Mouse (Mus musculus): ENCODE results near the gene Pik3c2a. TPM values are rescaled to one million over a fixed set of nuclear protein-coding genes. Genes with fewer than 3 reads are reported as not detected.

Pik3c2a gene
- polyA plus RNA-seq, 1 experiment from 2014 or later, result 22.4 TPM

DNA sequence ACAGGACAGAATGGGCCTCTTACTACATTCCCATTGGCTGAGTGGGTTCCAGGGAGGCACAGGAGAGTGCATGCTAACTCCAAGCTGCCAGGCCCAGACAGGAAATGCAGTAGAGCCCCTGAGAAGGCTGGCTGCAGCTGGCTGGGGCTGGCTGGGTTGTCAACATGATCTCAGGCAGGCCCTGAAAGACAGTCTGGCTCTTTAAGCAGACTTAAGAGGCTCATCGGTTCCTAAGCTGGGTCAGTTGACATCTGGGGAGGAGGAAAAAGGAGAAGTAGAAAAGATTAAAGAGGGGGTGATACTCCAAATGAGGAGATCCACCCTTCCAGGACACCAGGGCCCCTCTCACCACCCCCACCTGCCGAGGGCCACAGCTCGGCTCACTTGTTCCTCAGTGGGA is 148.3 kb downstream of the Pik3c2a start:
- H3K4me2 ChIP-seq (ENCODE audit: low read depth, low read length), result no peak overlapping the region
- ATAC-seq (ENCODE audit: low read depth), result no peak
- no peaks in the 10 kb centered on the region for H3K27me3 ChIP-seq (ENCODE audit: control insufficient read depth, insufficient read depth, low read length)
- no peaks in the 10 kb centered on the region for H3K4me1 ChIP-seq (ENCODE audit: control insufficient read depth, insufficient read depth, low read length)
- no peak overlapping the region for H3K9ac ChIP-seq (replicated peaks; ENCODE audit: low read depth, low read length)
- H3K9me3 ChIP-seq (ENCODE audit: control insufficient read depth, low read length), result no peaks in the 10 kb centered on the region
- H3K36me3 ChIP-seq (ENCODE audit: control insufficient read depth, insufficient read depth, low read length), result no peaks in the 10 kb centered on the region
- no peak overlapping the region for H3K27ac ChIP-seq (ENCODE audit: low read depth, low read length)
- no peak overlapping the region for H3K4me3 ChIP-seq (ENCODE audit: low read depth, low read length)
- 87% methylated on average over 3 of the region's 3 CpGs for WGBS

DNA sequence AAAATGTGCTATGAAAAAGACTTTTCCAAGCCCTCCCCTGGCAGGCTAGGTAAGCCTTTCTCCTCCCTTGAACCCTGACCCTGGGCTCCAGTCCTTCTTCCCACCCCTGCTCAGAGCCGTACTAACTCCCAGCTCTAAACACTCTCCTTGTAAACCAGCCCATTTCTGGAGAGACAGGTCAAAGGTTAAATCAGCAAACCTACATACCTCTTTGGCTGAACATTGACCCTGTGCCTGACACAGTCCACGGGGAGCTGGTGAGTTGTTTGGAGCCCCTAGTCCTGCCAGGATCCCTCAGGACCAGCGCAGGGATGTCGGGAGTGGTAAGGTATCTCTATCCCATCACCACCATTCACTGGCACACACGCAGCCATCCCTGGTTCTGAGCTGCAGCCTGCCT is 150.9 kb downstream of the Pik3c2a start:
- 54% methylated on average over 5 of the region's 5 CpGs for WGBS
- Histone ChIP-seq H3K4me2 (ENCODE audit: low read depth, low read length) (no peak overlapping the region), H3K4me3 (ENCODE audit: low read depth, low read length) (no peak overlapping the region), H3K9me3 (ENCODE audit: control insufficient read depth, low read length) (no peaks in the 10 kb centered on the region), H3K36me3 (ENCODE audit: control insufficient read depth, insufficient read depth, low read length) (no peaks in the 10 kb centered on the region), H3K27ac (ENCODE audit: low read depth, low read length) (no peak overlapping the region), H3K4me1 (ENCODE audit: control insufficient read depth, insufficient read depth, low read length) (no peaks in the 10 kb centered on the region), H3K27me3 (ENCODE audit: control insufficient read depth, insufficient read depth, low read length) (no peaks in the 10 kb centered on the region), H3K9ac (replicated peaks; ENCODE audit: low read depth, low read length) (no peak overlapping the region)
- no peak for ATAC-seq (ENCODE audit: low read depth)

DNA sequence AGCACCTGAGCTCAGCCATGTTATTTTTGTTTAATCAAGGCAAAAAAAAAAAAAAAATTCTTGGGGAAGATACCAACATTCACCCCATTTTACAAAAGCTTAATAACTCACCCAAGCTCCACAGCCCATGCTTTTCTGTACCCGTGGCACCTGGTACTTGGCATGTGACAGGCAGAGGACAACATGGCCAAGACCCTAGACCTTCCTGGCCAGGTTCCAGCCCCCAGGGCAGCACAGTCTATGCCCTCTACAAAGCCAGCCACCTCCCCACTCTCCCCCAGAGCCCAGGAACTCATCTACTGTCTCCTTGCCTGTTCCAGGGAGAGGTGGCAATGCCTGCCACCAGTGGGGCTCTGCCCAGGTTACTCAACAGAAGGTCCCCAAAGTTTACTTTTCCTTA is 152.7 kb downstream of the Pik3c2a start:
- Histone ChIP-seq H3K9me3 (ENCODE audit: control insufficient read depth, low read length) (no peaks in the 10 kb centered on the region), H3K27me3 (ENCODE audit: control insufficient read depth, insufficient read depth, low read length) (no peaks in the 10 kb centered on the region), H3K36me3 (ENCODE audit: control insufficient read depth, insufficient read depth, low read length) (no peaks in the 10 kb centered on the region), H3K4me3 (ENCODE audit: low read depth, low read length) (no peak overlapping the region), H3K9ac (replicated peaks; ENCODE audit: low read depth, low read length) (no peak overlapping the region), H3K4me2 (ENCODE audit: low read depth, low read length) (no peak overlapping the region), H3K27ac (ENCODE audit: low read depth, low read length) (no peak overlapping the region), H3K4me1 (ENCODE audit: control insufficient read depth, insufficient read depth, low read length) (no peaks in the 10 kb centered on the region)
- WGBS, result 82% methylated on average over 1 of the region's 1 CpGs
- no peak for ATAC-seq (ENCODE audit: low read depth)

DNA sequence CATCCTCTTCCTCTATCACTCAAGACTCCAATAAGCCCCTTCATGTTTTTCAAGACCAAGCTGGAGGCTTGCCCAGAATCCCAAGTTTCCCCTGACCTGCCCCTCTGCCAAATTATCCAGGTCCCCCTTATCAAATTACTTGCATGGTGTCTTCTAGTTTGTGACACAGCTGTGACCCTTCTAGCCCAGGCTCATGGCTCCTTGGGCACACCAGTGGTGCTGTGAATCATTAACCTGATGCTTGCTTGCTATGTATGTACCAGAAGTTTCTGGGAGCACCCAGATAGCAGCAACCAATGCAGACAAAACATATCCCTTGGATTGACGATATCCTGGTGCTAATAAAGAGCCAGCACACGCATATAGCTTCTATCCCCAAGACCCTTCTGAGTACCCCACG is 154.3 kb downstream of the Pik3c2a start:
- 90% methylated on average over 3 of the region's 3 CpGs for WGBS
- H3K4me3 ChIP-seq (ENCODE audit: low read depth, low read length), result no peak overlapping the region
- H3K36me3 ChIP-seq (ENCODE audit: control insufficient read depth, insufficient read depth, low read length), result no peaks in the 10 kb centered on the region
- H3K9me3 ChIP-seq (ENCODE audit: control insufficient read depth, low read length), result no peaks in the 10 kb centered on the region
- no peak overlapping the region for H3K27ac ChIP-seq (ENCODE audit: low read depth, low read length)
- no peaks in the 10 kb centered on the region for H3K4me1 ChIP-seq (ENCODE audit: control insufficient read depth, insufficient read depth, low read length)
- H3K9ac ChIP-seq (replicated peaks; ENCODE audit: low read depth, low read length), result no peak overlapping the region
- no peak for ATAC-seq (ENCODE audit: low read depth)
- H3K4me2 ChIP-seq (ENCODE audit: low read depth, low read length), result no peak overlapping the region
- H3K27me3 ChIP-seq (ENCODE audit: control insufficient read depth, insufficient read depth, low read length), result no peaks in the 10 kb centered on the region

DNA sequence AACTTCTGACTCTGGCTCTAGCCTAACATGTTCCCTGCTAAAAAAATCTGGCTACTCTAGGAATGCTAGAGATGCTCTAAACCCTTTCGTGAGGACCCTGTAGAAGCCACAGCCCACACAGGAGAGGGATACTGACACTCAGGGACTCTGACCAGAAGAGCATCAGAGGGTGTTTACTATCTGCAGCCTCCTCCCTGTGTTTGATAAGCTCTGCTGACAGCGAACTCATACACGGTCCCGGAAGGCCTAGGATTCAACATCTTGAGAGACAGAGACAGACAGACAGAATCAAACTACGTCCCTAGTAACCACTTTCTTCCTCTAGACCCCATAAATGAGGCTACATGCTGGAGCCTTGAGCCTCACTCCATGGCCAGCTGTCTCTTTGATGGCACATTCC is 155.3 kb downstream of the Pik3c2a start:
- Histone ChIP-seq H3K4me1 (ENCODE audit: control insufficient read depth, insufficient read depth, low read length) (no peaks in the 10 kb centered on the region), H3K9ac (replicated peaks; ENCODE audit: low read depth, low read length) (no peak overlapping the region), H3K4me3 (ENCODE audit: low read depth, low read length) (no peak overlapping the region), H3K27ac (ENCODE audit: low read depth, low read length) (no peak overlapping the region), H3K27me3 (ENCODE audit: control insufficient read depth, insufficient read depth, low read length) (no peaks in the 10 kb centered on the region), H3K9me3 (ENCODE audit: control insufficient read depth, low read length) (no peaks in the 10 kb centered on the region), H3K36me3 (ENCODE audit: control insufficient read depth, insufficient read depth, low read length) (no peaks in the 10 kb centered on the region), H3K4me2 (ENCODE audit: low read depth, low read length) (no peak overlapping the region)
- WGBS, result 87% methylated on average over 5 of the region's 5 CpGs
- ATAC-seq (ENCODE audit: low read depth), result no peak

Other genes with a start within 250 kb of the Pik3c2a start
- gene Plekha7, start 135.1 kb downstream of the Pik3c2a start, polyA plus RNA-seq (2014; fragmentation: Nextera tagmentation; extraction: Ambion mirVana), result 4.5 and 6.1 TPM in 2 replicates
- gene Rps13, start 109.3 kb downstream of the Pik3c2a start, polyA plus RNA-seq (2014; fragmentation: Nextera tagmentation; extraction: Ambion mirVana), result 549 and 565 TPM in 2 replicates
- gene Nucb2, start 60.9 kb upstream of the Pik3c2a start, polyA plus RNA-seq (2014; fragmentation: Nextera tagmentation; extraction: Ambion mirVana), result 27.3 and 32.7 TPM in 2 replicates